Mouse (Mus musculus): ENCODE measurements around the gene Tuba8. TPM values are rescaled to one million over a fixed set of nuclear protein-coding genes. Genes with fewer than 3 reads are reported as not detected.

Tuba8 gene
- polyA plus RNA-seq, 1 experiment from 2014 or later, result 6.2 TPM

- Histone ChIP-seq H3K9ac (ENCODE audit: low read depth, low read length) (no peak overlapping the region), H3K36me3 (ENCODE audit: control insufficient read depth, insufficient read depth) (no peaks in the 10 kb centered on the region), H3K4me2 (ENCODE audit: low read depth, low read length) (no peak overlapping the region), H3K4me1 (ENCODE audit: control insufficient read depth, low read depth, low read length) (no peaks in the 10 kb centered on the region; the same call in 1 of the 2 replicates), H3K4me3 (ENCODE audit: low read depth, low read length) (no peak overlapping the region), H3K9me3 (replicated peaks; ENCODE audit: control insufficient read depth, low read length) (no peaks in the 10 kb centered on the region), H3K27ac (ENCODE audit: low read length) (no peak overlapping the region), H3K27me3 (ENCODE audit: control insufficient read depth, insufficient read depth, low read depth, low read length) (no peaks in the 10 kb centered on the region)
- no peak for ATAC-seq (ENCODE audit: low read depth)
- 64% methylated on average over 2 of the region's 2 CpGs for WGBS (ENCODE audit: insufficient replicate concordance)
Observed at GRCm38 (mm10) chr6:121236386-121236785, 25.9 kb downstream of the Tuba8 start.

GRCm38 (mm10) chr6:121238209-121238608 lies 27.7 kb downstream of the Tuba8 start:
- H3K4me1 ChIP-seq (ENCODE audit: control insufficient read depth, low read depth, low read length), result no peaks in the 10 kb centered on the region; the same call in none of the 2 replicates
- H3K36me3 ChIP-seq (ENCODE audit: control insufficient read depth, insufficient read depth), result no peaks in the 10 kb centered on the region
- H3K9ac ChIP-seq (ENCODE audit: low read depth, low read length), result no peak overlapping the region
- no peak overlapping the region for H3K27ac ChIP-seq (ENCODE audit: low read length)
- H3K4me2 ChIP-seq (ENCODE audit: low read depth, low read length), result no peak overlapping the region
- ATAC-seq (ENCODE audit: low read depth), result no peak
- WGBS (ENCODE audit: insufficient replicate concordance), result 77% methylated on average over 4 of the region's 4 CpGs
- no peaks in the 10 kb centered on the region for H3K27me3 ChIP-seq (ENCODE audit: control insufficient read depth, insufficient read depth, low read depth, low read length)
- no peaks in the 10 kb centered on the region for H3K9me3 ChIP-seq (replicated peaks; ENCODE audit: control insufficient read depth, low read length)
- H3K4me3 ChIP-seq (ENCODE audit: low read depth, low read length), result no peak overlapping the region

GRCm38 (mm10) chr6:121241780-121242179 lies 31.3 kb downstream of the Tuba8 start:
- WGBS (ENCODE audit: insufficient replicate concordance), result 56% methylated on average over 2 of the region's 2 CpGs
- H3K4me2 ChIP-seq (ENCODE audit: low read depth, low read length), result no peak overlapping the region

DNA sequence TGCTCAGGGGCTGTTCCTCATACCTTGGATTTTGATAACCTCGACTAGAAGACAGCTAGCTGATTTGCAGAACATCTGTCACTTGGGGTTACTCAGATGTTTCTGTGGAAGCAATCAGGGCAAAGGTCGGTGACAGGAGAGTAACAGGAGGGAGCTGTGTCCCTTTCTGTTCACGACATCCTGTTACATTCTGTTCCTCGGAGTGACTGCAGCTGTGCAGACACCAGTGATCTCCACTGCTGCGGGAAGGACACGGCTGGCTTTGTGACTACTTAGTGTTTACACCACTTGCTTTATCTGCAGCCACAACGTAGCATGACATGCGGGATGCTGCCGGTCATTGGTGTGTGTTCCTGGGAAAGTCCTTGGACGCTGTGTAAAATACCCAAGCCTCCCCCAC lies 32.7 kb downstream of the Tuba8 start:
- no peak for ATAC-seq (ENCODE audit: low read depth)
- 35% methylated on average over 10 of the region's 10 CpGs for WGBS (ENCODE audit: insufficient replicate concordance)
- H3K9me3 ChIP-seq (replicated peaks; ENCODE audit: control insufficient read depth, low read length), result no peaks in the 10 kb centered on the region
- H3K4me2 ChIP-seq (ENCODE audit: low read depth, low read length), result no peak overlapping the region
- H3K36me3 ChIP-seq (ENCODE audit: control insufficient read depth, insufficient read depth), result no peaks in the 10 kb centered on the region
- H3K9ac ChIP-seq (ENCODE audit: low read depth, low read length), result no peak overlapping the region
- no peaks in the 10 kb centered on the region for H3K27me3 ChIP-seq (ENCODE audit: control insufficient read depth, insufficient read depth, low read depth, low read length)
- no peak overlapping the region for H3K27ac ChIP-seq (ENCODE audit: low read length)
- H3K4me1 ChIP-seq (ENCODE audit: control insufficient read depth, low read depth, low read length), result peaks cover 12% of the 10 kb centered on the region
- H3K4me3 ChIP-seq (ENCODE audit: low read depth, low read length), result no peak overlapping the region

More at GRCm38 (mm10) chr6:121241780-121242179, 31.3 kb downstream of the Tuba8 start:
- no peak for ATAC-seq (ENCODE audit: low read depth)
- Histone ChIP-seq H3K9me3 (replicated peaks; ENCODE audit: control insufficient read depth, low read length) (no peaks in the 10 kb centered on the region), H3K36me3 (ENCODE audit: control insufficient read depth, insufficient read depth) (no peaks in the 10 kb centered on the region), H3K9ac (ENCODE audit: low read depth, low read length) (no peak overlapping the region), H3K4me3 (ENCODE audit: low read depth, low read length) (no peak overlapping the region), H3K4me1 (ENCODE audit: control insufficient read depth, low read depth, low read length) (peaks cover 3% of the 10 kb centered on the region), H3K27me3 (ENCODE audit: control insufficient read depth, insufficient read depth, low read depth, low read length) (no peaks in the 10 kb centered on the region), H3K27ac (ENCODE audit: low read length) (no peak overlapping the region)

DNA sequence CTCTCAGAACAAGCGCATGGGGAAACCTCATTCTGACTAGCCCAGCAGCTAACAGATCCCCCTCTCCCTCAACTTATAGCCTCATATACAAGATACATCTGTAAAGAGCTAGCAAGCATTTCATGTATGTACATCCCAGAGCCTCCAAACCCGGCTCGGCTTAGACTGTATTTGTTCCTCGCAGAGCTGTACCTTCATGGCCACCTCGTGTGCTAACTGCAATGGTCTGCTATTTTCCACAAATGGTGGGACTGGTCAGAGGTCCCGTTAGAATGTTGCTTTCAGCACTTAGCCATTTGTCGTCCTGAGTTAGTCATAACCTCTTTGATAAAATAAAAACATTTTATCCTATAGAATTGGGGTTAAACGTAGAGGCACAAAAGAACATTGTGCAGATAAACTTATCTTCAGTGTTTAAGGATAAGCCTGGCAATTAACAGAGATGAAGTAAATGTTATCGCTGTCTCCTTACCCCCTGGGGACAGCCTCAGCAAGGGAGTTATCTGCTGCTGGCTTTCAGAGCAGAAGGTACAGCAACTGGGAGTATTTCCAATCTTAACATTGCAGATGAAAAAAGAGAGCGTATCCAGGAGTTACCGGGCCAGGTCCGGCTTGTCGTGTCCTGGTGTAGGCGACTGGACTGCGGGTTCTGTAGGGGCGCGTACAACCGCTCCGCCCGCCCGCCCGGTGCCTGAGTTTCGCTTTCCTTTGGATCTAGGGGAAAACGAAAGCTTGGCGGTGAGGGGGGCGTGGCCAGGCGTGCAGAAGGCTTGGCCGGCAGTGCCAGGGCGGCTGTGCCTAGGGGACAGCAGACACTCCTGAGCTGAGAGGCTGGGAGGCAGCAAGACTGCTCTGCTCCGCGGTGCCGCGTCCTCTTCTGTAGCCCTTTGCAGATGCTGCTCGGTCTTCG lies 34.9 kb downstream of the Tuba8 start, which contains the start of gene Usp18:
Usp18 (plus strand) TSS at position 780 of the 910 bp plus-strand sequence.
- H3K4me2 ChIP-seq (ENCODE audit: low read depth, low read length), result peak within 1 kb of the TSS; percentile 82
- peak within 1 kb of the TSS; percentile 83 for H3K4me3 ChIP-seq (ENCODE audit: low read depth, low read length)
- H3K27ac ChIP-seq (ENCODE audit: low read length), result peak within 1 kb of the TSS; percentile 84
- 3% methylated on average over 35 of the region's 35 CpGs for WGBS (ENCODE audit: insufficient replicate concordance)
- H3K9me3 ChIP-seq (replicated peaks; ENCODE audit: control insufficient read depth, low read length), result no peaks in the 10 kb centered on the region
- H3K9ac ChIP-seq (ENCODE audit: low read depth, low read length), result peak within 1 kb of the TSS; percentile 73
- ATAC-seq (ENCODE audit: low read depth), result peak; percentile 88
- H3K4me1 ChIP-seq (ENCODE audit: control insufficient read depth, low read depth, low read length), result peaks cover 12% of the 10 kb centered on the region
- no peaks in the 10 kb centered on the region for H3K36me3 ChIP-seq (ENCODE audit: control insufficient read depth, insufficient read depth)
- H3K27me3 ChIP-seq (ENCODE audit: control insufficient read depth, insufficient read depth, low read depth, low read length), result no peaks in the 10 kb centered on the region

DNA sequence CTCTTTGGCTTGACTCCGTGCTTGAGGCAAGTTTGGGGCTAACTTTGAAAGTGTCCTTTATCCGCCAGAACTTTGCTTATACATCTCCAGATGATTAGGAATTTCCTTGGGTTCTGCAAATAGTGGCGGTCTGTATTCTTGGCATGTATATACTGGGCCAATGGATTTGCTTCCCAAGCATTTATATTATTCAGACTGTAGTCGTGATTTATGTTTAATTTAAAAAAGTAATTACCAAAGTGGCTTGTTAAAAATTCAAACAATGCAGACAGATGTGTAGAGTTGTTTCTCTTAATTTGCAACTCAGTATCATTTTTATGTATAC lies 35.5 kb downstream of the Tuba8 start:
- no peaks in the 10 kb centered on the region for H3K36me3 ChIP-seq (ENCODE audit: control insufficient read depth, insufficient read depth)
- peak overlapping the region; percentile 84 for H3K27ac ChIP-seq (ENCODE audit: low read length)
- peak overlapping the region; percentile 73 for H3K9ac ChIP-seq (ENCODE audit: low read depth, low read length)
- peak overlapping the region; percentile 82 for H3K4me2 ChIP-seq (ENCODE audit: low read depth, low read length)
- no peaks in the 10 kb centered on the region for H3K9me3 ChIP-seq (replicated peaks; ENCODE audit: control insufficient read depth, low read length)
- 14% methylated on average over 4 of the region's 4 CpGs for WGBS (ENCODE audit: insufficient replicate concordance)
- no peaks in the 10 kb centered on the region for H3K27me3 ChIP-seq (ENCODE audit: control insufficient read depth, insufficient read depth, low read depth, low read length)
- H3K4me3 ChIP-seq (ENCODE audit: low read depth, low read length), result peak overlapping the region; percentile 83
- peaks cover 12% of the 10 kb centered on the region for H3K4me1 ChIP-seq (ENCODE audit: control insufficient read depth, low read depth, low read length)
- 0 out of 2 replicates have a peak, but pooled peaks have one; percentile 0 for ATAC-seq (ENCODE audit: low read depth)

DNA sequence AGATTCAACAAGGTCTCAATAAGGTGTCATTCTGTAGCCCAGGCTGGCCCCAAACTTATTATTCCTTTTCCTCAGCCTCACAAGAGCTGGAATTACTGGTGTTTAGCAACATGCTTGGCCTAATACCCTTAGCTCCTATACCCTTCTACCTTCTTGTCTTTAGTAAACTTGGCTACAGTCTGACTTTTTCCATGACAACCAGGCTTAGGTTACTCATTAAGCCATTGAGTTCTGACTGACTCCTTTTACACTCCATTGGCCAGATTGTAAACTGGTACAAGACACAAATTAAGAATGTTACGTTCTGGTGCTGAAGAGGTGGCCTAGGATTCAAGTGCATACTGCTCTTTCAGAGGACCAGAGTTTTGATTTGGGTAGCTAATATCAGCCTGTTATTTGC lies 39.9 kb downstream of the Tuba8 start:
- no peaks in the 10 kb centered on the region for H3K36me3 ChIP-seq (ENCODE audit: control insufficient read depth, insufficient read depth)
- 44% methylated on average over 1 of the region's 1 CpGs for WGBS (ENCODE audit: insufficient replicate concordance)
- no peaks in the 10 kb centered on the region for H3K27me3 ChIP-seq (ENCODE audit: control insufficient read depth, insufficient read depth, low read depth, low read length)
- H3K4me1 ChIP-seq (ENCODE audit: control insufficient read depth, low read depth, low read length), result peaks cover 9% of the 10 kb centered on the region
- H3K9me3 ChIP-seq (replicated peaks; ENCODE audit: control insufficient read depth, low read length), result no peaks in the 10 kb centered on the region
- H3K27ac ChIP-seq (ENCODE audit: low read length), result no peak overlapping the region
- H3K4me3 ChIP-seq (ENCODE audit: low read depth, low read length), result no peak overlapping the region
- H3K4me2 ChIP-seq (ENCODE audit: low read depth, low read length), result no peak overlapping the region
- H3K9ac ChIP-seq (ENCODE audit: low read depth, low read length), result no peak overlapping the region
- no peak for ATAC-seq (ENCODE audit: low read depth)

GRCm38 (mm10) chr6:121251256-121251655 lies 40.8 kb downstream of the Tuba8 start:
- WGBS (ENCODE audit: insufficient replicate concordance), result 35% methylated on average over 5 of the region's 5 CpGs
- H3K27me3 ChIP-seq (ENCODE audit: control insufficient read depth, insufficient read depth, low read depth, low read length), result no peaks in the 10 kb centered on the region
- H3K4me3 ChIP-seq (ENCODE audit: low read depth, low read length), result no peak overlapping the region
- no peak overlapping the region for H3K4me2 ChIP-seq (ENCODE audit: low read depth, low read length)
- H3K9ac ChIP-seq (ENCODE audit: low read depth, low read length), result no peak overlapping the region
- H3K9me3 ChIP-seq (replicated peaks; ENCODE audit: control insufficient read depth, low read length), result no peaks in the 10 kb centered on the region
- no peaks in the 10 kb centered on the region for H3K36me3 ChIP-seq (ENCODE audit: control insufficient read depth, insufficient read depth)
- no peak overlapping the region for H3K27ac ChIP-seq (ENCODE audit: low read length)
- peaks cover 9% of the 10 kb centered on the region for H3K4me1 ChIP-seq (ENCODE audit: control insufficient read depth, low read depth, low read length)
- no peak for ATAC-seq (ENCODE audit: low read depth)

DNA sequence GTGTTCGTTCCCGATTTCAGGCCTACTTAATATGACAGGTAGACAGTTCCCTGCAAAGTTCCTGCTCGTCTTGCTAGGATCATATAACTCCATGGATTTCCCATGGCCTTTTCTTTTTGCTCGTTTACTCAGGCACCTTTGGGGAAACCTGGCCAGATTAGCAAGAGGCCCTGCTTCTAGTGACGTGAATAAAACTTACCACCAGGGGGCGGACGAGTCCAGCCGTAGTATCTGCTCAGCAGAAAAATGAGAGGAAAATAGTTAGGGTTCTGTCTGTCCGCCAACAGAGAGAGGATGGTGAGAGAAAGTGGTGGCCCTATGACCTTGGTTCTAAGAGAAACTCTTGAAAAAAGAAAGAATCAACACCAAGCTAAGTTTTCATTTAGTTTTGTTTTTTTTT lies 50.1 kb downstream of the Tuba8 start:
- Histone ChIP-seq H3K4me2 (ENCODE audit: low read depth, low read length) (no peak overlapping the region), H3K27me3 (ENCODE audit: control insufficient read depth, insufficient read depth, low read depth, low read length) (no peaks in the 10 kb centered on the region), H3K27ac (ENCODE audit: low read length) (no peak overlapping the region), H3K9me3 (replicated peaks; ENCODE audit: control insufficient read depth, low read length) (no peaks in the 10 kb centered on the region), H3K36me3 (ENCODE audit: control insufficient read depth, insufficient read depth) (0 out of 2 replicates have a peak, but pooled peaks cover 3% of the 10 kb centered on the region), H3K4me3 (ENCODE audit: low read depth, low read length) (no peak overlapping the region), H3K9ac (ENCODE audit: low read depth, low read length) (no peak overlapping the region), H3K4me1 (ENCODE audit: control insufficient read depth, low read depth, low read length) (no peaks in the 10 kb centered on the region)
- no peak for ATAC-seq (ENCODE audit: low read depth)
- 24% methylated on average over 9 of the region's 9 CpGs for WGBS (ENCODE audit: insufficient replicate concordance)

Data from liver, embryonic 16.5 days (tissue).